Mouse (Mus musculus) forebrain, embryonic 14.5 days (tissue): ENCODE measurements at regions not wholly inside any gene's neighbourhood (a gene's known extent, or its start where the extent isn't known, plus 50 kb on each side); places are given as distances from the start of the nearest gene placed in this dataset.

Source experiments
- ATAC-seq: fragments of 200-750 bp; cut with Nextera tagmentation; 2 replicates; pipeline ENCODE4 v1.8.0; 2017; ENCODE audit warnings: mild to moderate bottlenecking, moderate library complexity
- DNase-seq: peaks from one replicate; pipeline ENCODE4 v3.0.0-alpha.2; 2015; ENCODE audit warnings: low spot score
- H3K27ac ChIP-seq: fragments of 300-500 bp; sonication (generic); 2 replicates; pipeline ENCODE4 v1.5.1; 2014; ENCODE audit warnings: low read depth, mild to moderate bottlenecking, control low read depth, low read length, moderate library complexity
- H3K27me3 ChIP-seq: fragments of 300-500 bp; sonication (generic); replicated peaks from 2 replicates; pipeline ENCODE4 v1.6.1; 2014; ENCODE audit warnings: low read length, control low read depth, mixed read lengths; ENCODE audit not compliant: control insufficient read depth, insufficient read depth
- H3K36me3 ChIP-seq: fragments of 300-500 bp; sonication (generic); 2 replicates; pipeline ENCODE4 v1.6.1; 2014; ENCODE audit warnings: low read length, control low read depth; ENCODE audit not compliant: control insufficient read depth, insufficient read depth
- H3K4me1 ChIP-seq: fragments of 300-500 bp; sonication (generic); 2 replicates; pipeline ENCODE4 v1.6.1; 2014; ENCODE audit warnings: antibody characterized with exemption, low read length, control low read depth; ENCODE audit not compliant: control insufficient read depth, insufficient read depth
- H3K4me2 ChIP-seq: fragments of 300-500 bp; sonication (generic); 2 replicates; pipeline ENCODE4 v1.6.1; 2014; ENCODE audit warnings: mild to moderate bottlenecking, control low read depth, low read length
- H3K4me3 ChIP-seq: fragments of 300-500 bp; sonication (generic); 2 replicates; pipeline ENCODE4 v1.5.1; 2014; ENCODE audit warnings: low read depth, low read length, control low read depth
- H3K9ac ChIP-seq: fragments of 300-500 bp; sonication (generic); 2 replicates; pipeline ENCODE4 v1.6.1; 2014; ENCODE audit warnings: mild to moderate bottlenecking, low read length, control low read depth, moderate library complexity
- H3K9me3 ChIP-seq: fragments of 300-500 bp; sonication (generic); replicated peaks from 2 replicates; pipeline ENCODE4 v1.6.1; 2016; ENCODE audit warnings: low read length, control low read depth, mixed read lengths; ENCODE audit not compliant: control insufficient read depth
- WGBS: fragments of 180-500 bp; shearing (Covaris S2); extraction: QIAGEN DNeasy Blood & Tissue Kit; methylation state at CpG from one replicate; pipeline ENCODE4 v1.1.7; 2014; 5-methylcytosine and 5-hydroxymethylcytosine counted together

GRCm38 (mm10) chr9:85451349-85451748, 124.2 kb upstream of the Tent5a start:
- no peak overlapping the region for H3K4me2 ChIP-seq
- no peaks in the 10 kb centered on the region for H3K4me1 ChIP-seq
- no peak for ATAC-seq
- H3K9me3 ChIP-seq, result no peaks in the 10 kb centered on the region
- DNase-seq, result no peak
- no peak overlapping the region for H3K4me3 ChIP-seq
- no peaks in the 10 kb centered on the region for H3K27me3 ChIP-seq
- H3K27ac ChIP-seq, result no peak overlapping the region
- 90% methylated on average over 5 of the region's 5 CpGs for WGBS
- H3K9ac ChIP-seq, result no peak overlapping the region
- H3K36me3 ChIP-seq, result no peaks in the 10 kb centered on the region

GRCm38 (mm10) chr9:85450877-85451276, 123.7 kb upstream of the Tent5a start:
- Histone ChIP-seq H3K27ac (no peak overlapping the region), H3K4me2 (no peak overlapping the region), H3K27me3 (no peaks in the 10 kb centered on the region), H3K9me3 (no peaks in the 10 kb centered on the region), H3K9ac (no peak overlapping the region), H3K4me1 (no peaks in the 10 kb centered on the region), H3K36me3 (no peaks in the 10 kb centered on the region), H3K4me3 (no peak overlapping the region)
- no peak for ATAC-seq
- no peak for DNase-seq

GRCm38 (mm10) chr9:85449493-85449892, 122.3 kb upstream of the Tent5a start:
- Histone ChIP-seq H3K27ac (no peak overlapping the region), H3K27me3 (no peaks in the 10 kb centered on the region), H3K36me3 (no peaks in the 10 kb centered on the region), H3K4me3 (no peak overlapping the region), H3K9ac (no peak overlapping the region), H3K4me2 (no peak overlapping the region), H3K4me1 (no peaks in the 10 kb centered on the region), H3K9me3 (no peaks in the 10 kb centered on the region)
- 94% methylated on average over 2 of the region's 2 CpGs for WGBS
- DNase-seq (no peak), ATAC-seq (no peak)

GRCm38 (mm10) chr9:85442761-85443505, 115.8 kb upstream of the Tent5a start:
- ATAC-seq, result peak; percentile 54

GRCm38 (mm10) chr9:85439664-85440063, 112.5 kb upstream of the Tent5a start:
- H3K27ac ChIP-seq, result no peak overlapping the region

More at GRCm38 (mm10) chr9:85442761-85443505, 115.8 kb upstream of the Tent5a start:
- Histone ChIP-seq H3K27me3 (no peaks in the 10 kb centered on the region), H3K4me2 (no peak overlapping the region), H3K9ac (no peak overlapping the region), H3K4me3 (no peak overlapping the region), H3K4me1 (peaks cover 7% of the 10 kb centered on the region; the same call in 1 of the 2 replicates), H3K36me3 (no peaks in the 10 kb centered on the region), H3K27ac (no peak overlapping the region), H3K9me3 (no peaks in the 10 kb centered on the region)
- peak; percentile 24 for DNase-seq
- 59% methylated on average over 4 of the region's 4 CpGs for WGBS

GRCm38 (mm10) chr9:85432220-85432619, 105.1 kb upstream of the Tent5a start:
- H3K9ac ChIP-seq, result no peak overlapping the region
- no peaks in the 10 kb centered on the region for H3K27me3 ChIP-seq
- no peak overlapping the region for H3K4me3 ChIP-seq
- no peak overlapping the region for H3K4me2 ChIP-seq
- 77% methylated on average over 2 of the region's 2 CpGs for WGBS
- no peak for DNase-seq
- no peaks in the 10 kb centered on the region for H3K9me3 ChIP-seq
- no peak overlapping the region for H3K27ac ChIP-seq
- ATAC-seq, result no peak
- H3K36me3 ChIP-seq, result no peaks in the 10 kb centered on the region
- no peaks in the 10 kb centered on the region for H3K4me1 ChIP-seq

More at GRCm38 (mm10) chr9:85439664-85440063, 112.5 kb upstream of the Tent5a start:
- Histone ChIP-seq H3K9ac (no peak overlapping the region), H3K4me2 (no peak overlapping the region), H3K4me3 (no peak overlapping the region), H3K9me3 (no peaks in the 10 kb centered on the region), H3K36me3 (no peaks in the 10 kb centered on the region), H3K27me3 (no peaks in the 10 kb centered on the region), H3K4me1 (peaks cover 7% of the 10 kb centered on the region; the same call in 1 of the 2 replicates)
- ATAC-seq, result peak; percentile 91
- 7% methylated on average over 1 of the region's 1 CpGs for WGBS
- DNase-seq, result peak; percentile 78

GRCm38 (mm10) chr9:85426809-85427208, 99.7 kb upstream of the Tent5a start:
- no peaks in the 10 kb centered on the region for H3K27me3 ChIP-seq
- 77% methylated on average over 4 of the region's 4 CpGs for WGBS

GRCm38 (mm10) chr9:85423908-85424307, 96.8 kb upstream of the Tent5a start:
- Histone ChIP-seq H3K4me1 (no peaks in the 10 kb centered on the region), H3K36me3 (no peaks in the 10 kb centered on the region), H3K27ac (no peak overlapping the region), H3K4me3 (no peak overlapping the region), H3K27me3 (no peaks in the 10 kb centered on the region), H3K4me2 (no peak overlapping the region), H3K9me3 (no peaks in the 10 kb centered on the region), H3K9ac (no peak overlapping the region)
- no peak for ATAC-seq
- DNase-seq, result no peak
- 90% methylated on average over 2 of the region's 2 CpGs for WGBS

More at GRCm38 (mm10) chr9:85426809-85427208, 99.7 kb upstream of the Tent5a start:
- Histone ChIP-seq H3K27ac (no peak overlapping the region), H3K4me3 (no peak overlapping the region), H3K36me3 (no peaks in the 10 kb centered on the region), H3K9me3 (no peaks in the 10 kb centered on the region), H3K4me1 (no peaks in the 10 kb centered on the region), H3K9ac (no peak overlapping the region), H3K4me2 (no peak overlapping the region)
- ATAC-seq (no peak), DNase-seq (no peak)

GRCm38 (mm10) chr9:85414391-85414790, 87.2 kb upstream of the Tent5a start:
- DNase-seq (no peak), ATAC-seq (no peak)
- H3K9ac ChIP-seq, result no peak overlapping the region
- no peaks in the 10 kb centered on the region for H3K4me1 ChIP-seq
- WGBS, result 92% methylated on average over 1 of the region's 1 CpGs
- no peaks in the 10 kb centered on the region for H3K36me3 ChIP-seq
- no peak overlapping the region for H3K4me3 ChIP-seq
- no peaks in the 10 kb centered on the region for H3K27me3 ChIP-seq
- no peak overlapping the region for H3K4me2 ChIP-seq
- H3K27ac ChIP-seq, result no peak overlapping the region
- no peaks in the 10 kb centered on the region for H3K9me3 ChIP-seq
